Mouse (Mus musculus): ENCODE measurements around the gene Idh3a. TPM values are rescaled to one million over a fixed set of nuclear protein-coding genes. Genes with fewer than 3 reads are reported as not detected.
A peak's percentile ranks its signal among the peaks of the same experiment; 100 is the strongest.
"Not testable (repeated sequence)": the region's sequence is repeated elsewhere in the genome, so short reads cannot be mapped to it uniquely, and the experiment has no call there.

Gene Idh3a
- polyA plus RNA-seq, 1 experiment from 2014 or later: 101 TPM

DNA sequence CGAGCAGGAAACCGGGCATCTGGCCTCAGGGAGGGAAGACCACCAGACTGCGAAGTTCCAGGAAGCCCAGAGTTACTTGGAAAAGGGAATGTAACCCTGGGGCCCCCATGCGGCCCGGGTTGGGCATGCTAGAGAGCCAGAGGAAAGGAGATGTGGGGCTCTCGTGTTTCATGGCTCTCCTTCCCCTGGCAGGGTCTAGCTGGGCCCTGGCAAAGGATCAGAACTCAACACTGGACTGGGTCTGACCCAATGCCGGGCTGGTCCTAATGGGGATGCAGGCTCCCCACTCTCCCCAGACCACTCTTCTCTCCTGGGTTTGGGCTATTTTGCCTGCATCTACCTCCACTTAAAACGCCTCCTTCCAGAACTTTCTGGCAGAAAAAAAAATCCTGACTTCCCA, 27.4 kb upstream of the Idh3a start:
- Histone ChIP-seq H3K36me3 (no peaks in the 10 kb centered on the region), H3K27me3 (peaks cover 7% of the 10 kb centered on the region; the same call in 1 of the 2 replicates)
- ATAC-seq (ENCODE audit: low FRiP score): no peak

DNA sequence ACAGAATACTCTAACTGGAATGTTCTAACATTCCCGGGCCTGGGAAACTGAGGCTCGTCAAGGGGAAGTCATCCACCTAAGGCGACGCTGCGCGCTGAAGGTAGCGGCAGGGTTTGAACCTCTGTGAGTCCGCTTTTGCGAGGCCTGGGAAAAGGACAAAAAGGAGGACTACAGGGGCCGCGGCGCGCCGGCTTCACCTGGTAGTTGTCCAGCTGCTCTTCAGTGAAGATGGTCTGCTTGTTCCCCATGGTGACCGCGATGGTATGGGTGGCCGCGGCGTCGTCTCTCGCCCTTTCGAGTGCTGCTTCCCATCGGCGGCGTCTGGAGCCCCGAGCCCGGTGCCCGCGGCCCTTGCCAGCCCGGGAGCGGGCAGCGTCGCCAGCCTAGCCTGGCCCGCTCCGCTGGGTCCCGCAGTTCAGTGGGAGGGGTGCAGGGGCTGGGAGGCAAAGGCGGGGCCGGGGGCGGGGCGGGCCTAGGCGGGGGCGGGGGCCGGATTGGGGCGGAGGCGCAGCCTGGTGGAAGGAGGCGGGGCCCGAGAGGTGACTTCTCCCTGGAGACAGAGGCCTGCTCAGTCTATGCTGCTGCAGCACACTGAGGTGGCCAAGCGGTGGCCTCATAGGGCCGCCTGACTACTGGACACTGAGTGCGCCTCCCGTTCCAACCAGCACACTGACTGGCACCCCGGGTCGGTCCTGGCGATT, 26.2 kb upstream of the Idh3a start, which contains the start of gene Cib2:
Gene Cib2 (minus strand): TSS at position 448 of the 701 bp plus-strand sequence.
- Histone ChIP-seq H3K4me1 (peaks cover 5% of the 10 kb centered on the region; the same call in 1 of the 2 replicates), H3K27ac (no peak within 1 kb of the TSS), H3K9ac (peak within 1 kb of the TSS; percentile 69), H3K9me3 (replicated peaks) (no peaks in the 10 kb centered on the region), H3K4me3 (peak within 1 kb of the TSS; percentile 57), H3K4me2 (replicated peaks) (peak within 1 kb of the TSS; percentile 67), H3K27me3 (peaks cover 7% of the 10 kb centered on the region; the same call in 1 of the 2 replicates), H3K36me3 (no peaks in the 10 kb centered on the region)
- WGBS: 2% methylated on average over 45 of the region's 54 CpGs
- ATAC-seq (ENCODE audit: low FRiP score): peak; percentile 97

More for the DNA sequence above, 27.4 kb upstream of the Idh3a start:
- Histone ChIP-seq H3K27ac (no peak overlapping the region), H3K4me3 (no peak overlapping the region), H3K9me3 (replicated peaks) (no peaks in the 10 kb centered on the region), H3K4me2 (replicated peaks) (no peak overlapping the region), H3K9ac (no peak overlapping the region), H3K4me1 (peaks cover 5% of the 10 kb centered on the region; the same call in 1 of the 2 replicates)
- 78% methylated on average over 8 of the region's 8 CpGs for WGBS

DNA sequence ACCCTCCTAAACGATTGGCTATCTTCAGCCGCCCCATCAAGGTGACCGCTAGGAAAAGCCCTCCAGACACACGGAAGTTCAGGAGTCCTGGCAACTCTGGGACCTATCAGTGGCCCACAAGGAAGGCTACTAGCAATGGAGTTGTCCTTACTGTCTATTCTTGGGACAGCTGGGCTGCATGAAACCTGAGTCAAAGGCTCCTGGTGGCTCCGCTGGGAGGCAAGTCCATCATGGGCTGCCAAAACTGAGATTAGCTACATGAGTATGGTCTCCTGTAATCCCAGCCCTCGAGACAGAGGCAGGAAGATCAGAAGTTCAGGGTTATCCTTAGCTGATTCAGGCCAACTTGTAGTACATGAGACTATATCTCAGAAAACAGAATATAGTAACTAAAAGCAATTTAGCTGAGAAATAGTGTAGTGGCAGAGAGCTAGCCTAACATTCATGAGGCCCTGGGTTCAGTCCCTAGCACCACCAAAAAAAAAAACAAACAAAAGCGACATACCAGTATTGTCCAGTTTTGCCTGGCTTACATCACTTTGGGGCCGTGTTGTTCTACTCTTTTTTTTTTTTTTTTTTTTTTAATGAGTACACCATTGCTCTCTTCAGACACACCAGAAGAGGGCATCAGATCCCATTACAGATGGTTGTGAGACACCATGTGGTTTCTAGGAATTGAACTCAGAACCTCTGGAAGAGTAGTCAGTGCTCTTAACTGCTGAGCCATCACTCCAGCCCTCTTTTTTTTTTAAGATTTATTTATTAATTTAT, 25.1 kb upstream of the Idh3a start:
- Histone ChIP-seq H3K9me3 (replicated peaks) (no peaks in the 10 kb centered on the region), H3K27me3 (peaks cover 7% of the 10 kb centered on the region; the same call in 1 of the 2 replicates), H3K4me3 (no peak overlapping the region), H3K36me3 (no peaks in the 10 kb centered on the region), H3K4me1 (peaks cover 5% of the 10 kb centered on the region; the same call in 1 of the 2 replicates), H3K9ac (no peak overlapping the region), H3K4me2 (replicated peaks) (no peak overlapping the region), H3K27ac (no peak overlapping the region)
- ATAC-seq (ENCODE audit: low FRiP score): no peak; the same call in 1 of the 2 replicates
- 86% methylated on average over 8 of the region's 8 CpGs for WGBS

DNA sequence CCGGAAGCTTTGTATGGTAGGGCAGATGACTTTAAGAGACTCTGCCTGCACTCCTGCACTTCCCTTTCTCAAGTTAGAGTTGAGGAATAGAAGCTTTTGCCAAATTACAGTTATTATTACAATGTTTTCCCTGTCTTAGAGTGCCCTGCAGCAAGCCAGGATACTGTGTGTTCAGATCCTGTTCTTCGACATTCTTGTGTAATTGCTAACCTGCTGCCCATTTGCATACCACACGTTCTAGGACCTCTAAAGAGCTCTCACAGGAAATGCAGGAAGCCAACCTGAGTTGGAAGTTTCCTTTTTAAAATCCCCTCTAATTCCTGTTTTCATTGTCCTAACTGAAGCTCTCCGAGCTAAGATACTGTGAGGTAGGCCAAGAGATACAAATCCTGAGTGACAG, 19.2 kb upstream of the Idh3a start:
- H3K27me3 ChIP-seq: no peaks in the 10 kb centered on the region
- no peaks in the 10 kb centered on the region for H3K36me3 ChIP-seq
- no peak overlapping the region for H3K9ac ChIP-seq
- no peak overlapping the region for H3K4me3 ChIP-seq
- H3K4me1 ChIP-seq: no peaks in the 10 kb centered on the region
- H3K4me2 ChIP-seq (replicated peaks): no peak overlapping the region
- H3K9me3 ChIP-seq (replicated peaks): no peaks in the 10 kb centered on the region
- no peak for ATAC-seq (ENCODE audit: low FRiP score)
- no peak overlapping the region for H3K27ac ChIP-seq
- 63% methylated on average over 4 of the region's 4 CpGs for WGBS

DNA sequence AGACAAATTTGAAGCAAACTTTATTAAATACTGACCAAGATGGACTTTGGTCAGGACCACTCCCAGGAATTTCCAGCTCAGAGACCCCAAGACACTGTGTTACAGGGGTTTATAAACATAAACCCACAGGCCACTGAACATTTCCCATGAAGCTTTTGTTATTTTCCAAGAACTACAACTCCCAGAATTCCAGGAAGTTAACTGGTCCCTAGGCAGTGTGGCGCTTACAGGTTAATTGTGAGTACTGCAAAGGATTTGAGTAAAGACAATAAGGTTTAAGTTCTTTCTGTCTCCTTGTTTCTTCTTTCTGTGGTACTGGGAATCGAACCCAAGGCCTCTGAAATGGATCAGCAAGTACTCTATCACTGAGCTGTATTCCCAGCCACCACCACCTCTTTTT, 17.4 kb upstream of the Idh3a start:
- WGBS: 31% methylated on average over 2 of the region's 2 CpGs
- Histone ChIP-seq H3K27me3 (no peaks in the 10 kb centered on the region), H3K4me3 (no peak overlapping the region), H3K4me1 (no peaks in the 10 kb centered on the region), H3K27ac (no peak overlapping the region), H3K9me3 (replicated peaks) (no peaks in the 10 kb centered on the region), H3K4me2 (replicated peaks) (no peak overlapping the region), H3K9ac (no peak overlapping the region), H3K36me3 (no peaks in the 10 kb centered on the region)
- ATAC-seq (ENCODE audit: low FRiP score): no peak

DNA sequence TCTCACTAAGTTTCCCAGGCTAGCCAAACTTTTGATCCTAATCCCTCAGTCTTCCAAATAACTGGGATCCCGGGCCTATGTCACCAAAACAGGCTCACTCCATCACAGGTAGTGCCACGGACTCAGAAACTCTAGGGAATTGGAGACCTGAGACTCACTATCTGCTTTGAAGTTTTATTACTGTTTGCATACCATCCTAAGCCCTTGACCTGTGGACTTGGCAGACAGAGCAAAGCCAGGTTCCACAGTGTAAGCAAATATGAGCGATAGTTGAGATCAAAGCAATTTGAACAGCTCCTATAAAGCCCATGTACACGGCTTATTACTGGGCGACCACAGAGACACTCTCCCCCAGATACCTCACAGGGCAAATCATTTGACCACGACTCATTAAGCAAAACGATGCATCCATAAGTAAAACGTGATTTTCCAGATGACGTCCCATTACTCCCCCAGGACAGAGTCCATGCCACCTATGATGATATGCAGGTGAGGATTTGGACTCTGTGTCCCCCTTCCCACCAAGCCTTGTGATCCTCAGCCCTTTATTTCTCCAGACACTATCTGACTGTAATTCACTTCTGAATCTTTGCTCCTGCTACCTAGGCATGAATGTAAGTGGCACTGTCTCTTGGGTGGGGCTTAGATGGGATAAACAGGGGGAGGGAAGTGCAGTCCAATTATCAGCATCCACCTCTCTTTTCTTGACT, 14.8 kb upstream of the Idh3a start:
- Histone ChIP-seq H3K4me1 (no peaks in the 10 kb centered on the region), H3K36me3 (no peaks in the 10 kb centered on the region), H3K4me3 (no peak overlapping the region), H3K27ac (no peak overlapping the region), H3K9me3 (replicated peaks) (no peaks in the 10 kb centered on the region), H3K9ac (no peak overlapping the region), H3K27me3 (no peaks in the 10 kb centered on the region), H3K4me2 (replicated peaks) (no peak overlapping the region)
- ATAC-seq (ENCODE audit: low FRiP score): no peak
- WGBS: 85% methylated on average over 9 of the region's 9 CpGs

DNA sequence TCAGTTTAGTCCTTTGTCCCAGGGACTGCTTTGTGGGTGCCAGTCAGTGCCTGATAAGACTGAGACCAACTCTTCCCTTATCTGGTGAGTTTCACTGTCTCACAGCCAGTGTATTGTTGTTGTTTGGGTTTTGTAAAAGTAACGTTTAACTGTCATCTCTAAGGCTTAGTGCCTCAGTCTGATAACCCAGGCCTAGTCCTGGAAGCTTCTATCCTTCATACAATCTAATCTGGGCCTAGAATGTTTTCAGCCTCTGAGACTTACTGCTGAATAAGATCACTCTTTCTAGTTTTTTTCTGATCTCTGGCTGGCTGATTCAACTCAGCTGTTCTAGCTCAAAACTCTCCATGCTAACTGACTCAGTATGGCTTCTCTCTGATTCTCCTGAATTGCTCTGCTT, 2.4 kb upstream of the Idh3a start:
- 63% methylated on average over 1 of the region's 1 CpGs for WGBS
- Histone ChIP-seq H3K27ac (no peak overlapping the region), H3K4me1 (peaks cover 12% of the 10 kb centered on the region), H3K4me2 (replicated peaks) (no peak overlapping the region), H3K4me3 (no peak overlapping the region), H3K9me3 (replicated peaks) (no peaks in the 10 kb centered on the region), H3K27me3 (no peaks in the 10 kb centered on the region), H3K36me3 (no peaks in the 10 kb centered on the region), H3K9ac (no peak overlapping the region)
- ATAC-seq (ENCODE audit: low FRiP score): no peak

DNA sequence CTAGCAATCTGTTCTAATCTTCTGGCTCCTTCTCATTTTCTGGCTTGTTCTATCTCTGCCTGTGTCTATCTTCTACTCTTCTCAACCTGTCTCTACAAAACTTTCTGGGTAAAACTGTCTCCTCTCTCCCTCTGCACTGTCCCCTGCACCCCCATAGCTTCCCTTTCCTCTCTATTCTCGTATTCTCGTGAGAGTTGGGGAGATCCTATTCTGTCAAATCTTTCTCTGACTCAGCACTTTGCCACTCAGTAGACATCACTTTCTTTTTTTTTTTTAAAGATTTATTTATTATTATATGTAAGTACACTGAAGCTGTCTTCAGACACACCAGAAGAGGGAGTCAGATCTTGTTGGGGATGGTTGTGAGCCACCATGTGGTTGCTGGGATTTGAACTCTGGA, 2.0 kb upstream of the Idh3a start:
- not testable (repeated sequence) for H3K9me3 ChIP-seq (replicated peaks); ATAC-seq (ENCODE audit: low FRiP score); H3K4me3 ChIP-seq; H3K27ac ChIP-seq; H3K36me3 ChIP-seq; H3K9ac ChIP-seq; H3K4me2 ChIP-seq (replicated peaks); H3K27me3 ChIP-seq
- H3K4me1 ChIP-seq: peaks cover 12% of the 10 kb centered on the region
- 80% methylated on average over 2 of the region's 2 CpGs for WGBS

DNA sequence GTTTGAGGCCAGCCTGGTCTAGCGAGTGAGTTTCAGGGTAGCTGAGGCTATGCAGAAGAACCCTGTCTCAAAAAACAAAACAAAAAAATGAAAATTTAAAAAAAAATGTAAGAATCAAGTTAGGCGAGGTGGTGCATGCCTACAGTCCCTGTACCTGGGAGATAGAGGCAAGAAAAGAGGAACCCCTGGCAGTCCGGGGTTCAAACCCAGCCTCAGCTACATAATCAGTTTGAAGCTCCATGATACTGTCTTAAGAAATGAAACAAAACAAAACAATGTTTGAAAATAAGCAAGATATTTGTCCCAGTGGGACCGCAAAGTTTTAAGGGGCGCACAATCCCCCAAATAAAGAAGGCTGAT, 315 bp upstream of the Idh3a start:
- Histone ChIP-seq H3K36me3 (peaks cover 5% of the 10 kb centered on the region; the same call in 1 of the 2 replicates), H3K9ac (no peak overlapping the region), H3K27me3 (no peaks in the 10 kb centered on the region), H3K27ac (no peak overlapping the region), H3K4me3 (peak overlapping the region; percentile 92), H3K4me2 (replicated peaks) (peak overlapping the region; percentile 94), H3K4me1 (peaks cover 12% of the 10 kb centered on the region), H3K9me3 (replicated peaks) (no peaks in the 10 kb centered on the region)
- ATAC-seq (ENCODE audit: low FRiP score): peak; percentile 62
- 37% methylated on average over 5 of the region's 5 CpGs for WGBS

DNA sequence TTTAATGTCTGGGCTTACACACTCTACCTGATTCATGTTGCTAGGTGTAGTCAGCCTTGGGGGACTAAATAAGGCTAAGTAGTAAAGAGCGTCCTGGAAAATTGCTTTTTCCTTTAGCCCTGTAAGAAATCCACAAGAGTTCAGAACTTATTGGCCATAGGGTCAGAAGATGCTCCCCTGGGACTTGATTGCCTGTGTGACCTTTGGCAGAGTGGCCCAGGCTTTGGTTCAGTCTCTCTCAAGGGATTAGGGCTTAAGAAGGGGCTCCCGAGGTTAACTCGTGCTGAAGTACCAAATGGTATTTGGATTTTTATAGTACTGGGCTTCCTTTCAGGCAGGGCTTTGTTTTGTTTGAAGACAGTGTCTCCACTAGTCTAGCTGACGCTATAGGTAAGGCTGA, 1.7 kb downstream of the Idh3a start:
- H3K9me3 ChIP-seq (replicated peaks): no peaks in the 10 kb centered on the region
- no peak for ATAC-seq (ENCODE audit: low FRiP score)
- 69% methylated on average over 4 of the region's 4 CpGs for WGBS
- peaks cover 20% of the 10 kb centered on the region for H3K36me3 ChIP-seq
- peak overlapping the region; percentile 94; the same call in 1 of the 2 replicates for H3K4me2 ChIP-seq (replicated peaks)
- no peak overlapping the region for H3K27ac ChIP-seq
- no peaks in the 10 kb centered on the region for H3K27me3 ChIP-seq
- H3K9ac ChIP-seq: no peak overlapping the region
- peaks cover 12% of the 10 kb centered on the region for H3K4me1 ChIP-seq
- 0 out of 2 replicates have a peak overlapping the region, but pooled peaks have one; percentile 92 for H3K4me3 ChIP-seq

DNA sequence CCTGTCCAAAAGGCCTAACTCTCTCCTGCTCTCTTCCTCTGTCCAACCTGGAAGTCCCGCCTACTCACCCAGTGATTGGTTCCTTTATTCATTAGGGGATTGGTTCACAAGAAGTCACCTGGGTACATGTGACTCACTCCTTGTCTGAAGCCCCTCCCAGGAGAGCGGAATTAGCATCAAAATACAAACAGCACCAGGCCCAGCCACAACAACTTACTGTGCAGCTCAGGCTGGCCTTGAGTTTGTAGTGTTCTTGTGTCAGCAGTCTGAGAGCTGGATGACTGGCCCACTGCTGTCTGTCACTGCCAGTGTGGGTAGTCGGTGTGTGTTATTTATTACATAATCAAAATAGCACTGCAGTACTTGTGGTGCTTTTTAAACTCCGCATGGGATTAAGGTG, 7.5 kb downstream of the Idh3a start:
- not testable (repeated sequence) for ATAC-seq (ENCODE audit: low FRiP score); H3K9me3 ChIP-seq (replicated peaks); H3K27ac ChIP-seq; H3K4me3 ChIP-seq; H3K4me1 ChIP-seq; H3K4me2 ChIP-seq (replicated peaks); H3K27me3 ChIP-seq; H3K9ac ChIP-seq
- peaks cover 71% of the 10 kb centered on the region for H3K36me3 ChIP-seq
- WGBS: 81% methylated on average over 4 of the region's 4 CpGs

DNA sequence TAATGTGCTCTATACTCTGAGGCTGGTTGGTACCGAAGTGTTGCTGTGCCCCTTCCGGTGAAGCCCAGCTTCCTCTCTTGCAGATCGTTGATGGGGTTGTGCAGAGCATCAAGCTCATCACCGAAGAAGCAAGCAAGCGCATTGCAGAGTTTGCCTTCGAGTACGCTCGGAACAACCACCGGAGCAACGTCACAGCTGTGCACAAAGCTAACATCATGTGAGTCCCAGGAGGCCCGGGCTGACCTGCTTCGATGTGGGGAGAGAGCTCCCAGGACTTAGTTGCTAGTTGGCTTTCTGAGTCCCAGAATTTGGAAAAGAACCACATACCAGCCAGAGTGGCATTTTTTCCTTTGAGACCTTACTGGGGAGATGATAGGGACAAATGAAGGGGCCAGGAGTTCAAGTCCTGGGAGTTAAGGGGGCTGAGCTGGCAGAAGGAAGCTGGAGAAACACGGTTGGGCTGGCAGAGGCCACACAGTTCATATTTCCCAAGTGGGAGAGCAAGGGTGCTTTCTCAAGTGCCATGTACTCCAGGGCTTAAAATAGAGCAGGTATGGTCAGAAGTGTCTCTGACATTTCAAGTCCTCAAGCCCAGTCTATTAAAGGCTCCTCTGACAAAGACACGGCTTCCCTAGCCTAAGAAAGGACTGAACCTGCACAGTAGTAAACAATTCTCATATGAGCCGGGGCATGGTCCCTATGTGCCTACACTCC, 10.8 kb downstream of the Idh3a start:
- no peaks in the 10 kb centered on the region for H3K4me1 ChIP-seq
- no peak overlapping the region for H3K4me3 ChIP-seq
- ATAC-seq (ENCODE audit: low FRiP score): no peak
- WGBS: 96% methylated on average over 15 of the region's 15 CpGs
- H3K9me3 ChIP-seq (replicated peaks): no peaks in the 10 kb centered on the region
- H3K4me2 ChIP-seq (replicated peaks): no peak overlapping the region
- peaks cover 88% of the 10 kb centered on the region for H3K36me3 ChIP-seq
- no peaks in the 10 kb centered on the region for H3K27me3 ChIP-seq
- H3K9ac ChIP-seq: no peak overlapping the region
- H3K27ac ChIP-seq: no peak overlapping the region
